In the genomic region with DNA sequence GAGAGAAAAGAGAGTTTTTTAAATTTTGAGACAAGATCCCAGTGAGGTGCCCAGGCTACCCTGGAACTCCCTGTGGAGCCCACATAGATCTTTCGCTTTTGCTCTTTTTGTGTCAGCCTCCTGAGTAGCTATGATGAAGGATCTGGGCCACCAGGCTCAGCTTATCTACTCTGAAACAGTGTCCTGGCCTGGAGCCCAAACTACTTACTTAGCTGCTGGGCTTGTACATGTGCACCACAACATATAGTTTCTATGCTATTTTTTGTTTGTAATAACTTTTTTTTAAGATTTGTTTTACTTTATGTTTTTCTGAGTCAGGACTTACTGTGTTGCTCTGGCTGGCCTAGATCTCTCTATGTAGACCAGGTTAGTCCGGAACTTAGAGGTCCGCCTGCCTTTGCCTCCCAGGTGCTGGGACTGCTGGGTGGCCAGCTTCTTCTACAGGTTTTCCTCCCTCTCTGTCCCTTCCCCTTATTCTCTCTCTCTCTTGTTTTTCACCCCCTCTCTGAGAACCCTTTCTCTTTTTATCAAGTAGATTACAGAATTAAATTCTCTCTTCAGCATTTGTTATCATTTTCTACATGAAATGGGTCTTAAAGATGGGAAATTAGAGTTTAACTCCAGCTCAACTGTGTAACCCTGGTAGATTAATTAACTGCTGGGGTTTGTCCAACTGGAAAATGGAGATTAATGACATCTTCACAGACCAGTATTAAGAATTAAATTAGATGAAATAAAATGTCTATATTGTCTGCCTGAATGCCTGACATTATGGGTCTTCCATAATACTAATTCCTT, we compare ENCODE assay signal across 20 mouse cellular contexts. TPM values are rescaled to one million over a fixed set of nuclear protein-coding genes. Genes with fewer than 3 reads are reported as not detected.
DNase-seq lines count a peak whose midpoint lies in the region; ATAC-seq and TF ChIP-seq lines count a peak whose summit lies in the region.
"Had no signal": no experiment of that assay in that cellular context is flagged by ENCODE, and none has a peak within 500 bp of the region (broad histone marks: within the 10 kb centered on the region; RNA-seq: fewer than 3 reads in every experiment).

No protein-coding gene starts in this region.

- peak; percentile 62 for DNase-seq in spleen, adult 12 weeks (ENCODE audit: low spot score)
- no peak for DNase-seq in spleen, adult 18-20 months
- no peak for DNase-seq in gastrocnemius, postnatal 14 days
- DNase-seq in stomach, postnatal 0 days (ENCODE audit: low spot score): no peak
- DNase-seq: cerebellum, adult 9-11 months; forebrain, postnatal 0 days; heart, postnatal 14 days; kidney, adult 2 months; kidney, postnatal 14 days; left cerebral cortex, postnatal 4 days; retina, postnatal 1 day; thymus, adult 2 months had no signal

- no peak overlapping the region for H3K4me3 ChIP-seq in liver, embryonic 12.5 days
- H3K4me3 ChIP-seq in stomach, postnatal 0 days (ENCODE audit: low read depth, low read length): no peak overlapping the region
- H3K4me3 ChIP-seq: embryonic facial prominence, embryonic 13.5 days; heart, embryonic 12.5 days; hindbrain, embryonic 13.5 days; left cerebral cortex, adult 2 months had no signal

- ATAC-seq in liver, embryonic 12.5 days: peak; percentile 53
- ATAC-seq in megakaryocyte-erythroid progenitor cell, adult 5-6 weeks (replicated peaks; ENCODE audit: low FRiP score, low TSS enrichment, poor library complexity, severe bottlenecking): peak; percentile 92
- ATAC-seq in granulocyte monocyte progenitor cell, adult 5-6 weeks (replicated peaks; ENCODE audit: poor library complexity, severe bottlenecking): no peak
- ATAC-seq in stomach, postnatal 0 days (ENCODE audit: low FRiP score, low TSS enrichment): no peak
- ATAC-seq: forebrain, postnatal 0 days; inflammation-experienced regulatory T-cells, adult 6 months had no signal

- no peak overlapping the region for H3K4me2 ChIP-seq in liver, embryonic 12.5 days
- no peak overlapping the region for H3K4me2 ChIP-seq in stomach, postnatal 0 days (replicated peaks; ENCODE audit: low read depth)
- H3K4me2 ChIP-seq: embryonic facial prominence, embryonic 13.5 days; heart, embryonic 12.5 days; hindbrain, embryonic 13.5 days had no signal

- intact Hi-C loops in gastrocnemius, postnatal 14 days (cut with DNase I; ENCODE audit: low total_unique reads): no loop called here

- H3K36me3 ChIP-seq in liver, embryonic 12.5 days: peaks cover 18% of the 10 kb centered on the region
- no peaks in the 10 kb centered on the region for H3K36me3 ChIP-seq in stomach, postnatal 0 days (ENCODE audit: control insufficient read depth, insufficient read depth, low read length)

- WGBS in liver, embryonic 12.5 days (ENCODE audit: insufficient replicate concordance): 75% methylated on average over 3 of the region's 3 CpGs
- WGBS in stomach, postnatal 0 days: 92% methylated on average over 3 of the region's 3 CpGs

- no peaks in the 10 kb centered on the region for H3K27me3 ChIP-seq in liver, embryonic 12.5 days (replicated peaks)
- H3K27me3 ChIP-seq in stomach, postnatal 0 days (ENCODE audit: control insufficient read depth, insufficient read depth, low read length): no peaks in the 10 kb centered on the region
- H3K27me3 ChIP-seq: embryonic facial prominence, embryonic 13.5 days; heart, embryonic 12.5 days; hindbrain, embryonic 13.5 days had no signal

- H3K27ac ChIP-seq in liver, embryonic 12.5 days: peak overlapping the region; percentile 50; the same call in 1 of the 2 replicates
- H3K27ac ChIP-seq in stomach, postnatal 0 days (replicated peaks): no peak overlapping the region
- H3K27ac ChIP-seq: embryonic facial prominence, embryonic 13.5 days; hindbrain, embryonic 13.5 days; left cerebral cortex, adult 2 months had no signal

- no peak for TF ChIP-seq CTCF in stomach, postnatal 0 days (IDR thresholded peaks at IDR 0.05; ENCODE audit: low read depth)

- peaks cover 33% of the 10 kb centered on the region for H3K4me1 ChIP-seq in liver, embryonic 12.5 days
- H3K4me1 ChIP-seq in stomach, postnatal 0 days (replicated peaks; ENCODE audit: control insufficient read depth, insufficient read depth): 0 out of 2 replicates have a peak, but pooled peaks cover 3% of the 10 kb centered on the region

- no peak overlapping the region for H3K9ac ChIP-seq in liver, embryonic 12.5 days
- H3K9ac ChIP-seq in stomach, postnatal 0 days (ENCODE audit: low read length): no peak overlapping the region
- H3K9ac ChIP-seq: embryonic facial prominence, embryonic 13.5 days; forebrain, postnatal 0 days; heart, embryonic 12.5 days; hindbrain, embryonic 13.5 days had no signal

- no peak for TF ChIP-seq EP300 in stomach, postnatal 0 days (optimal IDR thresholded peaks at IDR 0.05)

- 0 out of 2 replicates have a peak, but pooled peaks cover 5% of the 10 kb centered on the region for H3K9me3 ChIP-seq in liver, embryonic 12.5 days (replicated peaks)
- no peaks in the 10 kb centered on the region for H3K9me3 ChIP-seq in stomach, postnatal 0 days (ENCODE audit: control insufficient read depth, low read length)
- H3K9me3 ChIP-seq: embryonic facial prominence, embryonic 13.5 days; heart, embryonic 12.5 days; hindbrain, embryonic 13.5 days had no signal

RNA-seq across cellular contexts. Expression of a gene that starts 29.3 kb away (rescaled TPM):
- 2.0 and 2.9 TPM in 2 replicates for polyA plus RNA-seq in liver, embryonic 12.5 days (2016; fragmentation: Nextera tagmentation; extraction: Ambion mirVana)
- 14.1 and 28.4 TPM in 2 replicates for total RNA-seq in megakaryocyte-erythroid progenitor cell, adult 5-6 weeks (2014; fragmentation: Nextera tagmentation)
- total RNA-seq in megakaryocyte-erythroid progenitor cell, adult 5-6 weeks (2017): 6.6 and 8.4 TPM in 2 replicates
- total RNA-seq in gastrocnemius, postnatal 14 days (2021): 10 to 100 TPM; 50.0 to 56.1 TPM
- total RNA-seq in granulocyte monocyte progenitor cell, adult 5-6 weeks (2014; fragmentation: Nextera tagmentation): 12.9 and 14.5 TPM in 2 replicates
- total RNA-seq in granulocyte monocyte progenitor cell, adult 5-6 weeks (2017): 4.7 and 8.2 TPM in 2 replicates
- polyA plus RNA-seq in stomach, postnatal 0 days (2015; fragmentation: Nextera tagmentation; extraction: Ambion mirVana): 3.0 and 3.2 TPM in 2 replicates

Comparison
In these comparisons a context has a peak if more than half of its experiments do, and no peak if none do; other contexts are left out.
1. ATAC-seq: peak in liver, embryonic 12.5 days (single experiment) and megakaryocyte-erythroid progenitor cell, adult 5-6 weeks (single experiment); none in granulocyte monocyte progenitor cell, adult 5-6 weeks (single experiment) and stomach, postnatal 0 days (single experiment).